Mouse (Mus musculus) neural tube, embryonic 11.5 days (tissue): ENCODE results near the gene Xpr1. TPM values are rescaled to one million over a fixed set of nuclear protein-coding genes. Genes with fewer than 3 reads are reported as not detected.
A peak's percentile ranks its signal among the peaks of the same experiment; 100 is the strongest.

Experiments
- ATAC-seq: fragments of 200-750 bp; cut with Nextera tagmentation; 2 replicates; pipeline ENCODE4 v1.8.0; 2017; ENCODE audit warnings: moderate number of reproducible peaks, mild to moderate bottlenecking, moderate TSS enrichment, moderate library complexity; ENCODE audit not compliant: insufficient read depth, low FRiP score, low TSS enrichment
- DNase-seq: peaks from one replicate; pipeline ENCODE4 v3.0.0-alpha.2; 2015; ENCODE audit warnings: low spot score
- H3K27ac ChIP-seq: fragments of 300-500 bp; sonication (generic); 2 replicates; pipeline ENCODE4 v1.5.1; 2014; ENCODE audit warnings: low read depth, mild to moderate bottlenecking, low read length
- H3K27me3 ChIP-seq: fragments of 300-500 bp; sonication (generic); 2 replicates; pipeline ENCODE4 v1.6.1; 2014; ENCODE audit warnings: mild to moderate bottlenecking, low read length, mixed read lengths; ENCODE audit not compliant: control insufficient read depth, insufficient read depth
- H3K36me3 ChIP-seq: fragments of 300-500 bp; sonication (generic); 2 replicates; pipeline ENCODE4 v1.6.1; 2014; ENCODE audit warnings: mild to moderate bottlenecking, low read length, moderate library complexity, mixed read lengths; ENCODE audit not compliant: control insufficient read depth, insufficient read depth
- H3K4me1 ChIP-seq: fragments of 300-500 bp; sonication (generic); 2 replicates; pipeline ENCODE4 v1.6.1; 2014; ENCODE audit warnings: low read length, mixed read lengths; ENCODE audit not compliant: control insufficient read depth, insufficient read depth
- H3K4me2 ChIP-seq: fragments of 300-500 bp; sonication (generic); 2 replicates; pipeline ENCODE4 v1.6.1; 2014; ENCODE audit warnings: low read depth, mild to moderate bottlenecking, moderate library complexity
- H3K4me3 ChIP-seq: fragments of 300-500 bp; sonication (generic); 2 replicates; pipeline ENCODE4 v1.5.1; 2014; ENCODE audit warnings: low read depth, low read length
- H3K9ac ChIP-seq: fragments of 300-500 bp; sonication (generic); 2 replicates; pipeline ENCODE4 v1.6.1; 2014; ENCODE audit warnings: mild to moderate bottlenecking, low read length
- H3K9me3 ChIP-seq: fragments of 300-500 bp; sonication (generic); 2 replicates; pipeline ENCODE4 v1.6.1; 2016; ENCODE audit warnings: low read length; ENCODE audit not compliant: control insufficient read depth
- WGBS: fragments of 180-500 bp; shearing (Covaris S2); extraction: QIAGEN DNeasy Blood & Tissue Kit; methylation state at CpG from one replicate; pipeline ENCODE4 v1.1.7; 2014; 5-methylcytosine and 5-hydroxymethylcytosine counted together
- polyA plus RNA-seq: library from polyadenylated mRNA; unstranded; fragments of >200 nt; fragmentation: Nextera tagmentation; extraction: Ambion mirVana; gene quantifications from 2 replicates; pipeline ENCODE4 v1.2.1, GENCODE M21; 2014

Gene Xpr1
- polyA plus RNA-seq, result 15.0 TPM in 2 replicates

- peak; percentile 95 for ATAC-seq
- no peaks in the 10 kb centered on the region for H3K4me1 ChIP-seq
Observed at GRCm38 (mm10) chr1:155416701-155417677, at the start of gene Xpr1. Gene Xpr1, minus strand, starts transcription at chr1:155417415.

GRCm38 (mm10) chr1:155463442-155463841 is 46.2 kb upstream of the Xpr1 start:
- Histone ChIP-seq H3K27me3 (no peaks in the 10 kb centered on the region), H3K9ac (no peak overlapping the region), H3K4me2 (no peak overlapping the region), H3K9me3 (no peaks in the 10 kb centered on the region), H3K36me3 (no peaks in the 10 kb centered on the region), H3K27ac (no peak overlapping the region), H3K4me3 (no peak overlapping the region), H3K4me1 (no peaks in the 10 kb centered on the region)
- peak; percentile 25 for DNase-seq
- no peak for ATAC-seq
- 34% methylated on average over 10 of the region's 10 CpGs for WGBS

More at GRCm38 (mm10) chr1:155416701-155417677, at the start of gene Xpr1:
- H3K4me3 ChIP-seq, result peak within 1 kb of the TSS; percentile 91
- 0% methylated on average over 68 of the region's 82 CpGs for WGBS
- peak within 1 kb of the TSS; percentile 88 for H3K27ac ChIP-seq
- H3K36me3 ChIP-seq, result no peaks in the 10 kb centered on the region
- H3K9ac ChIP-seq, result peak within 1 kb of the TSS; percentile 77
- peak within 1 kb of the TSS; percentile 62 for H3K4me2 ChIP-seq
- no peaks in the 10 kb centered on the region for H3K27me3 ChIP-seq
- peak; percentile 99 for DNase-seq
- no peaks in the 10 kb centered on the region for H3K9me3 ChIP-seq

- H3K4me3 ChIP-seq, result no peak overlapping the region
- H3K4me2 ChIP-seq, result no peak overlapping the region
- WGBS, result 80% methylated on average over 5 of the region's 5 CpGs
- no peaks in the 10 kb centered on the region for H3K9me3 ChIP-seq
- no peaks in the 10 kb centered on the region for H3K4me1 ChIP-seq
- DNase-seq (no peak), ATAC-seq (no peak)
- H3K9ac ChIP-seq, result no peak overlapping the region
- no peaks in the 10 kb centered on the region for H3K27me3 ChIP-seq
- H3K36me3 ChIP-seq, result no peaks in the 10 kb centered on the region
- no peak overlapping the region for H3K27ac ChIP-seq
Observed at GRCm38 (mm10) chr1:155462582-155462981, 45.4 kb upstream of the Xpr1 start.

GRCm38 (mm10) chr1:155457532-155457931 is 40.3 kb upstream of the Xpr1 start:
- H3K4me2 ChIP-seq, result no peak overlapping the region
- no peak overlapping the region for H3K27ac ChIP-seq
- H3K9ac ChIP-seq, result no peak overlapping the region
- H3K27me3 ChIP-seq, result no peaks in the 10 kb centered on the region
- DNase-seq (no peak), ATAC-seq (no peak)
- no peaks in the 10 kb centered on the region for H3K36me3 ChIP-seq
- H3K4me3 ChIP-seq, result no peak overlapping the region
- no peaks in the 10 kb centered on the region for H3K4me1 ChIP-seq
- H3K9me3 ChIP-seq, result no peaks in the 10 kb centered on the region
- 85% methylated on average over 7 of the region's 7 CpGs for WGBS

- H3K4me1 ChIP-seq, result no peaks in the 10 kb centered on the region
- H3K9ac ChIP-seq, result no peak overlapping the region
- ATAC-seq (no peak), DNase-seq (no peak)
- H3K9me3 ChIP-seq, result no peaks in the 10 kb centered on the region
- no peak overlapping the region for H3K27ac ChIP-seq
- 84% methylated on average over 8 of the region's 8 CpGs for WGBS
- H3K36me3 ChIP-seq, result no peaks in the 10 kb centered on the region
- no peaks in the 10 kb centered on the region for H3K27me3 ChIP-seq
- no peak overlapping the region for H3K4me2 ChIP-seq
- H3K4me3 ChIP-seq, result no peak overlapping the region
Observed at GRCm38 (mm10) chr1:155453180-155453579, 36.0 kb upstream of the Xpr1 start.

- no peak for DNase-seq
Observed at GRCm38 (mm10) chr1:155448932-155449331, 31.7 kb upstream of the Xpr1 start.

GRCm38 (mm10) chr1:155447277-155447676 is 30.1 kb upstream of the Xpr1 start:
- no peaks in the 10 kb centered on the region for H3K27me3 ChIP-seq
- H3K9me3 ChIP-seq, result no peaks in the 10 kb centered on the region
- no peak for DNase-seq
- ATAC-seq, result no peak
- H3K36me3 ChIP-seq, result no peaks in the 10 kb centered on the region
- WGBS, result 71% methylated on average over 6 of the region's 6 CpGs
- no peak overlapping the region for H3K9ac ChIP-seq
- no peak overlapping the region for H3K4me2 ChIP-seq
- no peak overlapping the region for H3K27ac ChIP-seq
- H3K4me1 ChIP-seq, result no peaks in the 10 kb centered on the region
- no peak overlapping the region for H3K4me3 ChIP-seq

More at GRCm38 (mm10) chr1:155448932-155449331, 31.7 kb upstream of the Xpr1 start:
- Histone ChIP-seq H3K4me1 (no peaks in the 10 kb centered on the region), H3K9ac (no peak overlapping the region), H3K27me3 (no peaks in the 10 kb centered on the region), H3K36me3 (no peaks in the 10 kb centered on the region), H3K27ac (no peak overlapping the region), H3K4me2 (no peak overlapping the region), H3K4me3 (no peak overlapping the region), H3K9me3 (no peaks in the 10 kb centered on the region)
- ATAC-seq, result no peak
- 86% methylated on average over 2 of the region's 2 CpGs for WGBS

GRCm38 (mm10) chr1:155443115-155443514 is 25.9 kb upstream of the Xpr1 start:
- Histone ChIP-seq H3K4me2 (no peak overlapping the region), H3K4me3 (no peak overlapping the region), H3K36me3 (no peaks in the 10 kb centered on the region), H3K9me3 (no peaks in the 10 kb centered on the region), H3K9ac (no peak overlapping the region), H3K27me3 (no peaks in the 10 kb centered on the region), H3K4me1 (no peaks in the 10 kb centered on the region), H3K27ac (0 out of 2 replicates have a peak overlapping the region, but pooled peaks have one; percentile 20)
- no peak for DNase-seq
- WGBS, result 86% methylated on average over 4 of the region's 4 CpGs
- no peak for ATAC-seq
